Mouse (Mus musculus) Patski (cell line): ENCODE measurements around the gene Otud7b. TPM values are rescaled to one million over a fixed set of nuclear protein-coding genes. Genes with fewer than 3 reads are reported as not detected.
A peak's percentile ranks its signal among the peaks of the same experiment; 100 is the strongest.
"Not testable (repeated sequence)": the region's sequence is repeated elsewhere in the genome, so short reads cannot be mapped to it uniquely, and the experiment has no call there.

Experiments
- ATAC-seq: fragments of 100-300 bp; one replicate; pipeline ENCODE4 v1.8.0; 2021
- CTCF ChIA-PET: fragments of 350-600 bp; sonication (Branson Sonifier 250); formaldehyde crosslinking; loops from one replicate; lab custom pipeline; 2022; ENCODE audit warnings: inconsistent platforms; lab: Charles Lee
- POLR2A ChIA-PET: fragments of 350-600 bp; sonication (Branson Sonifier 250); formaldehyde crosslinking; loops from one replicate; lab custom pipeline; 2022; ENCODE audit warnings: antibody characterized with exemption, inconsistent platforms; lab: Charles Lee
- DNase-seq: peaks from one replicate; pipeline ENCODE4 v3.0.0-alpha.2; 2011; ENCODE audit warnings: low read depth, low spot score
- H3K27me3 ChIP-seq: fragments of 371-371 bp; one replicate; pipeline ENCODE4 v1.5.1; 2021
- CTCF ChIP-seq: fragments of 100-300 bp; IDR thresholded peaks from one replicate; pipeline ENCODE4 v1.5.1; 2021
- in situ Hi-C: fragments of 300-500 bp; cut with MboI; formaldehyde crosslinking; loops from 3 replicates; pipeline ENCODE4 v1.11.1; 2018; ENCODE audit warnings: low pct_unique_long_range_greater_than_20kb, mixed read lengths
- polyA plus RNA-seq: library from polyadenylated mRNA; unstranded; gene quantifications from one replicate; pipeline ENCODE4 v1.2.3, GENCODE M21; 2021

Otud7b gene
- polyA plus RNA-seq, 1 experiment from 2014 or later, result 45.3 TPM

DNA sequence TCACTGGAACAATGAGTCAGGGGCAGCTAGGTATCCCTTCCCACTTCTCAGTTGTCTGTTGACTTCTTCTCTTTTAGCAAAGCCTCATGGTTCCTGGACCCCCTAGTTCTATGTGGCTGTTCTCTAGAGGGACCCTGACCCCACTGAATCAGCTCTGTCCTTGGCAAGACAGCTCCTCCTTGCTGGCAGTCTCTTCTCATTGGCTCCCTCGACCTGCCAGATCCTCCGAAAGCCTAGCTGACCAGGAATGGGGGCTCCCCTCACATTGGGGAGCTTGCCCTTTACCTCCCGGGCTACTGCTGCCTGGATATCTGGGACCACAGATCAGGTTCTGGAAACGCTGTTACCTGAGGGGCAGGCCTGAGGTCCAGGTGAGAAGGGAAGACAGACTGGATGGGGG lies 65.9 kb downstream of the Otud7b start:
- no peak for DNase-seq
- POLR2A ChIA-PET, result interaction anchor here (0.8 to 2.0 kb wide), 3 partner anchors 49 to 83 kb away, joined by 3 to 8 read pairs (median 5); partner anchors contain the start of genes Bola1 and Hist2h2ab
- CTCF ChIA-PET, result interaction anchor here (1.0 to 3.7 kb wide), 6 partner anchors 8 to 107 kb away, joined by 3 to 17 read pairs (median 4); partner anchors contain the start of gene Mtmr11
- no peak for ATAC-seq
- in situ Hi-C loops, result no loop called here
- TF ChIP-seq CTCF, result no peak
- no peaks in the 10 kb centered on the region for H3K27me3 ChIP-seq

DNA sequence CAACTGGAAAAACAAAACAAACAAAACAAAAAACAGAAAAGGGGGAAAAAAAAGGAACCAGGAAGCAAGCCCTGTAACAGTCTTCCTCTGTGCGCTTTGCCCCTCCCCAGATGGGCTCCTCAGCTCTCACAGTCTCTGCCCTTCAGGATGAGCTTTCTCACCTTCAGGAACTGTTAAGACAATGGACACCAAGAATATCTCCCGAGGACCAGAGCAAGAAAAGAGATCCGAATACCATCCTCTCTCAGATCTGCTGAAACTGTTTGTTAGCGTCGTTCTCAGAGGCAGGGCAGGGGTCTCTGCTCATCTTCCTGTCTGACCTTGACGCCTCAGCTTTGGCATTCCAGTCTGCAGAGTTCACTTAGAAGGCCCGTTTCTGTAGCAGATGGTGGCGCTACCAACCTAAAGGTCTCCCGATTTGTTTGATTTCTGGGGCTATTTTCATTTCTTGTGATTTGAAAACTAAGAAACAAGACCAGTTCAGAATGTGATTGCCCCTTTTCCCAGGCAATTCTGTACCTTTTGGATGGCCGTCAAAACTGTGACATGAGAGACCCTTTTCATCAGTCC lies 66.7 kb downstream of the Otud7b start:
- TF ChIP-seq CTCF, result no peak
- ChIA-PET POLR2A (interaction anchor here (0.8 to 5.5 kb wide), 6 partner anchors 9 to 90 kb away, joined by 3 to 49 read pairs (median 7); partner anchors contain the start of genes Mtmr11 and Sv2a), CTCF (interaction anchor here (1.7 to 3.7 kb wide), 2 partner anchors 9 to 104 kb away, joined by 5 to 17 read pairs; partner anchors contain the start of gene Mtmr11)
- ATAC-seq (no peak), DNase-seq (no peak)
- in situ Hi-C loops, result no loop called here
- H3K27me3 ChIP-seq, result no peaks in the 10 kb centered on the region

DNA sequence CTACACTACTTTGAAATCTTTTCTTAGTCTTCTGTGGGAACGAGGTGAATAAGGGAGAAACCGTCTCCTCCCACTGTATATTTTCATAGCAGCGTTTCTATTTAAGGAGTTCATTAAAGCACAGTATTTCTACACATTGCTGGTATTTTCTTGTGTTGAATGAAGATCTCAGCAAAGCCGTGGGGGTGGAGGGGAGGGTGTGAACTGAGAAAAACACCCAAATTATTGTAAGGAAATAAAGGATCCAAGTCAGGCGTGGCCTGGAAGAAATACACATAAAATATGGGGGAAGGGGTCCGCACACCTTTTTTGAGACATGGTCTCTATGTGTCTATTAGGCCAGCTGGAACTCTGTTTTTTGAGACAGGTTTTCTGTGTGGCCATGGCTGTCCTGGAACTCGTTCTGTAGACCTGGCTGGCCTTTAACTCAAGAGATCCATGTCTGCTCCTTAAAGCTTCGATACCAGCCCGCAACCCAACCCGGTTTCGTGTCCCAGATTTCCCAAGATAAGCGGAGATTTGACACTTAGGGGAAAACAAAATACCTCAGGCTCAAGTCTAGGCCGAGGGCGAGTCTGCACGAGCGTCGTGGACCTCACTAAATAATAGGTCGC lies 67.4 kb downstream of the Otud7b start:
- ChIA-PET CTCF (interaction anchor here (3.7 kb wide), 1 partner anchor 9 kb away, joined by 17 read pairs; the partner anchor contains the start of gene Mtmr11), POLR2A (interaction anchor here (1.0 to 5.5 kb wide), 5 partner anchors 10 to 91 kb away, joined by 3 to 49 read pairs (median 9); partner anchors contain the start of genes Mtmr11 and Sv2a)
- DNase-seq (no peak), ATAC-seq (no peak)
- TF ChIP-seq CTCF, result no peak
- no peaks in the 10 kb centered on the region for H3K27me3 ChIP-seq
- in situ Hi-C loops, result no loop called here

- POLR2A ChIA-PET, result interaction anchor here (1.0 to 5.5 kb wide), 7 partner anchors 9 to 90 kb away, joined by 3 to 49 read pairs (median 3); partner anchors contain the start of genes Hist2h2ac, Hist2h2be, Mtmr11 and Sv2a
- no peak for TF ChIP-seq CTCF
- CTCF ChIA-PET, result interaction anchor here (1.4 to 3.7 kb wide), 2 partner anchors 10 to 89 kb away, joined by 3 to 17 read pairs; partner anchors contain the start of gene Mtmr11
- in situ Hi-C loops, result no loop called here
- ATAC-seq (peak; percentile 74), DNase-seq (peak; percentile 66)
- no peaks in the 10 kb centered on the region for H3K27me3 ChIP-seq
Measured at GRCm38 (mm10) chr3:96172197-96173178, 68.2 kb downstream of the Otud7b start, which contains the start of gene Sf3b4. Sf3b4 (plus strand) TSS chr3:96172332.

DNA sequence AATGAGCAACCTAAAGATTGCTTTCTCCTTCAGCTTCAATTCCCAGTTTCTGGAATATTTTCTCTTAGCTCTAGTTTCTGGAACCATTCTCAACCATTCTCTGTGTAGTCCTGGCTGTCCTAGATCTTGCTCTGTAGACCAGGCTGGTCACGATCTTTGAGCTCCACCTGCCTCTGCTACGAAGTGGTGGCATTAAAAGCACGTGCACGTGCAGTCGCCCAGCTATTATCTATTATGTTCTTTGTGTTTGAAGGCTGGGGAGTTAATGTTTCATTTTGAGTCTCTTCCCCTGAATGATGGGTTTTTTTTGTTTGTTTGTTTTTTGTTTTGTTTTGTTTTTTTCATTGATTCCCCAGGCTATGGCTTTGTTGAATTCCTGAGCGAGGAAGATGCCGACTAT lies 68.9 kb downstream of the Otud7b start:
- DNase-seq (no peak), ATAC-seq (no peak)
- in situ Hi-C loops, result no loop called here
- no peaks in the 10 kb centered on the region for H3K27me3 ChIP-seq
- TF ChIP-seq CTCF, result no peak
- ChIA-PET CTCF (interaction anchor here (1.4 to 3.7 kb wide), 2 partner anchors 11 to 89 kb away, joined by 3 to 17 read pairs; partner anchors contain the start of gene Mtmr11), POLR2A (interaction anchor here (1.1 to 5.5 kb wide), 7 partner anchors 8 to 89 kb away, joined by 3 to 49 read pairs (median 3); partner anchors contain the start of genes Hist2h2ac, Hist2h2be, Mtmr11 and Sv2a)

DNA sequence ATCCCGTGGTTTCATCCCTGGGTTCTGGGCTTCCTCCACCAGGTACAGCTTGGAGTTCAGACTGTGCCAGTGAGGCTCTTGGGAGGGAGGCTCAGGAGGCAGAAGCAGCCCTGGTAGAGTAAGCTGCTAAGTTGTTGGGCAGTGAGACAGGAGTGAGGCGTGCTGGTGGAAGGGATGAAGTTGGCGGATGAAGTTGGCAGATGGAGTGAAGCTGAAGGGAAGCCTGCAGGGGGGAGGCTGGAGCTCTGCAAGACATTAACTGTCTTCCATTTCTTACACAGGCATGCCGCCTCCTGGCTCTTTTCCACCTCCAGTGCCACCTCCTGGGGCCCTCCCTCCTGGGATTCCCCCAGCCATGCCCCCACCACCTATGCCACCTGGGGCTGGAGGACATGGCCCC lies 69.7 kb downstream of the Otud7b start:
- in situ Hi-C loops, H3K27me3 ChIP-seq, ATAC-seq, DNase-seq: not testable (repeated sequence)
- ChIA-PET POLR2A (interaction anchor here (1.3 to 5.5 kb wide), 4 partner anchors 9 to 47 kb away, joined by 3 to 49 read pairs (median 12); partner anchors contain the start of genes Hist2h2ac, Hist2h2be and Mtmr11), CTCF (interaction anchor here (1.3 kb wide), 1 partner anchor 11 kb away, joined by 3 read pairs; no protein-coding TSS in a partner anchor)

DNA sequence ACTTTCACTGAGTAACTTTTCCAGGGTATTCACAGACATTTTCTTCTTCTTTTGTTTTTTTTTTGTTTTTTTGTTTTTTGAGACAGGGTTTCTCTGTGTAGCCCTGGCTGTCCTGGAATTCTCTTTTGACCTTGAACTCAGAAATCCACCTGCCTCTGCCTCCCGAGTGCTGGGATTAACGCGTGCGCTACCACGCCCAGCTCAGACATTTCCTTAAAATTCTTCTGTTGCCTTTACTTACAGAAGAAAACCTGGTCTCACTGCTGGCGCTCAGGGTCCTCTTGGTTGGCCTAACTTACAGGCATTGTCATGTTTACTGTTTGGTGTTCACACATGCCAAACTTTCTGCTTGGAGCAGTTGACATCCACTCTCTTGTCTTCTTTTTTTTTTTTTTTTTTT lies 70.9 kb downstream of the Otud7b start:
- TF ChIP-seq CTCF, result no peak
- ATAC-seq, result no peak
- in situ Hi-C loops, result no loop called here
- POLR2A ChIA-PET, result interaction anchor here (0.7 to 5.5 kb wide), 3 partner anchors 13 to 28 kb away, joined by 4 to 49 read pairs (median 20); partner anchors contain the start of gene Mtmr11
- DNase-seq, result no peak
- CTCF ChIA-PET, result interaction anchor here (1.3 kb wide), 1 partner anchor 13 kb away, joined by 3 read pairs; no protein-coding TSS in a partner anchor
- H3K27me3 ChIP-seq, result no peaks in the 10 kb centered on the region

- no peaks in the 10 kb centered on the region for H3K27me3 ChIP-seq
- in situ Hi-C loops, result no loop called here
- DNase-seq, result no peak
- POLR2A ChIA-PET, result interaction anchor here (1.1 kb wide), 1 partner anchor 13 kb away, joined by 3 read pairs; no protein-coding TSS in a partner anchor
- TF ChIP-seq CTCF, result no peak
- CTCF ChIA-PET, result interaction anchor here (1.3 to 2.1 kb wide), 2 partner anchors 12 to 15 kb away, joined by 5 to 6 read pairs; no protein-coding TSS in a partner anchor
- ATAC-seq, result no peak
Measured at GRCm38 (mm10) chr3:96178427-96178826, 74.1 kb downstream of the Otud7b start.

DNA sequence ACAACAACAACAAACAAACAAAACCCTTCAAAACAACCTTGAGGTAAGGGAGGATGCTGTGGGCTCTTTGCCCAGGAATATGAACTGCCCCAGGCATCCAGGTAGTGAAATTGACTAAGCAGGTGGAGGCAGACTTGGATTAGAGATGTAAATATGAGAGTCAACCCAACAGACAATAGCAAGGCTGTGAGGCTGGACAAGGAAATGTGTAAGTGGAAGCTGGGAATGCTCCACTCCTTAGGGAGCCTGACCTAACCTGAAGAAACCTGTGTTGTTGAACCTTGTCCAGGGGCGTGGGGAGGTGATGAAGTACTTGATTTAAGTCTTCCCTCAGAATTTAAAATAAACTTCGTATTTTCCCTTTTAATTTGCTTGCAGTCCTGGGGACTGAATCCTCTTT lies 74.6 kb downstream of the Otud7b start:
- ChIA-PET CTCF (interaction anchor here (1.8 to 2.1 kb wide), 2 partner anchors 15 to 113 kb away, joined by 5 to 6 read pairs; no protein-coding TSS in a partner anchor), POLR2A (interaction anchor here (0.6 to 2.9 kb wide), 2 partner anchors 18 to 269 kb away, joined by 3 to 10 read pairs; no protein-coding TSS in a partner anchor)
- DNase-seq (no peak), ATAC-seq (no peak)
- in situ Hi-C loops, result no loop called here
- no peaks in the 10 kb centered on the region for H3K27me3 ChIP-seq
- no peak for TF ChIP-seq CTCF
